Mouse (Mus musculus) megakaryocyte, embryonic 14.5 days (primary cell): ENCODE measurements at regions not wholly inside any gene's neighbourhood (a gene's known extent, or its start where the extent isn't known, plus 50 kb on each side); places are given as distances from the start of the nearest gene placed in this dataset.
A peak's percentile ranks its signal among the peaks of the same experiment; 100 is the strongest.

ENCODE experiments used
- H3K27me3 ChIP-seq: replicated peaks from 2 replicates; pipeline ENCODE3; 2012; ENCODE audit warnings: inconsistent platforms
- H3K36me3 ChIP-seq: replicated peaks from 2 replicates; pipeline ENCODE3; 2012; ENCODE audit warnings: low read length, inconsistent platforms, mixed read lengths
- H3K4me1 ChIP-seq: 2 replicates; pipeline ENCODE4 v1.6.1; 2012; ENCODE audit warnings: inconsistent platforms
- H3K4me3 ChIP-seq: replicated peaks from 2 replicates; pipeline ENCODE3; 2012; ENCODE audit warnings: moderate library complexity, mild to moderate bottlenecking, inconsistent platforms
- H3K9me3 ChIP-seq: 2 replicates; pipeline ENCODE4 v1.6.1; 2012; ENCODE audit warnings: inconsistent platforms
- FLI1 ChIP-seq: IDR thresholded peaks from 2 replicates; pipeline ENCODE4 v1.6.1; 2012; ENCODE audit warnings: low read length, inconsistent platforms, mixed read lengths
- GATA1 ChIP-seq: IDR thresholded peaks from 3 replicates; pipeline ENCODE4 v1.6.1; 2012; ENCODE audit warnings: mixed read lengths, low read length, inconsistent platforms, borderline replicate concordance

DNA sequence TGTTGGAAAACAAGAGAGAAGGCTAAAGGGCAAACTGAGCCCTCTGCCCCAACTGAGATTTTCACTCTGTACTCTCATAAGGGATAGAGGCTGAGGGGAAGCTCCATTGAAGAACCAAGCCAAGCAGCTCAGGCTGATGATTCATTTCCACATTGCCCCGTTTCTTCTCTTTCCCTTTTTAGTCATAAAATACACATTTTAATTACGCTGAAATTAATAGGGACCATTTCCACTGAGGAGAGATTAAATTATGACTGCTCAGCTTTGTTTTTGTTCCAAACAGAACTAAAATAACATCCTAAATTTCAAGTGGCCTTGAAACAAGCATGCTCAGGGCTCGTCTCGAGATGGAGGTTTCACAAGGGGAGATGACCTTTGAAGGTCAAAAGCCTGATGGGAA is 378.7 kb upstream of the Runx1 start:
- Histone ChIP-seq H3K36me3 (no peaks in the 10 kb centered on the region), H3K9me3 (no peaks in the 10 kb centered on the region), H3K27me3 (peaks cover 3% of the 10 kb centered on the region), H3K4me3 (no peak overlapping the region), H3K4me1 (peaks cover 45% of the 10 kb centered on the region)
- TF ChIP-seq GATA1 = no peak
- no peak for TF ChIP-seq FLI1

GRCm38 (mm10) chr16:93202591-93202990 is 376.6 kb upstream of the Runx1 start:
- H3K9me3 ChIP-seq = no peaks in the 10 kb centered on the region
- no peak overlapping the region for H3K4me3 ChIP-seq
- no peaks in the 10 kb centered on the region for H3K27me3 ChIP-seq
- H3K4me1 ChIP-seq = peaks cover 50% of the 10 kb centered on the region
- TF ChIP-seq FLI1 = no peak
- TF ChIP-seq GATA1 = no peak
- no peaks in the 10 kb centered on the region for H3K36me3 ChIP-seq

- H3K27me3 ChIP-seq = no peaks in the 10 kb centered on the region
- H3K4me1 ChIP-seq = peaks cover 72% of the 10 kb centered on the region
- H3K4me3 ChIP-seq = no peak overlapping the region
- TF ChIP-seq GATA1 (no peak; the same call in 2 of the 3 replicates), FLI1 (no peak)
- H3K9me3 ChIP-seq = no peaks in the 10 kb centered on the region
- H3K36me3 ChIP-seq = no peaks in the 10 kb centered on the region
Measured at GRCm38 (mm10) chr16:93197300-93197699, 371.4 kb upstream of the Runx1 start.

- Histone ChIP-seq H3K4me1 (peaks cover 89% of the 10 kb centered on the region), H3K9me3 (no peaks in the 10 kb centered on the region), H3K36me3 (no peaks in the 10 kb centered on the region), H3K4me3 (peak overlapping the region; percentile 48), H3K27me3 (no peaks in the 10 kb centered on the region)
- no peak for TF ChIP-seq GATA1
- TF ChIP-seq FLI1 = no peak
Measured at GRCm38 (mm10) chr16:93193921-93194481, 368.1 kb upstream of the Runx1 start.

GRCm38 (mm10) chr16:93193263-93193662 is 367.3 kb upstream of the Runx1 start:
- Histone ChIP-seq H3K36me3 (no peaks in the 10 kb centered on the region), H3K4me3 (no peak overlapping the region), H3K9me3 (no peaks in the 10 kb centered on the region), H3K4me1 (peaks cover 88% of the 10 kb centered on the region), H3K27me3 (no peaks in the 10 kb centered on the region)
- TF ChIP-seq FLI1 (no peak), GATA1 (no peak)

DNA sequence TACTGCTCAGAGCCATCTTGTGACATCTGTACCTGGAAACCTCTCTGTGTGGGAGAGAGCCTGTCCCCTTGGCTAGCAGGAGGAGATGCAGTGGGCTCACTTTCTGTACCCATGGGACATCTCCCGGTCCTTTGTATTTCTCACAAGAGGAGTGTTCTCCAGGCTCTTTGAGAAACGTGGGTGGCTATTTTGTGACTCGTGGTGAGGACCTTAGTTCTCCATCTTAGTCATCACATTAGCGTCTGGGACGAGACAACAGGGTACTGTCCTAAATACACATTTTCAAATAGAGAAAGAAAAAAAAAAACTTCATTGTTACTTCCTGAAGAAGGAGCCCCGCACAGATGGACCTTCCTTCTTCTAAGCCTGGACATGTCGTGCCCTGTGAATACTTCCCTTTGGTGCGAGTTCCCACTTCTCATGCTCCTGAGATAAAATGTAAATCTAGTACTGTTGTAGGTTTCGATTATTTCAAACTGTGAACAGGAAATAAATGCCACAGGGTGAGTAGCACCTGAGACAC is 366.8 kb upstream of the Runx1 start:
- peaks cover 84% of the 10 kb centered on the region for H3K4me1 ChIP-seq
- H3K9me3 ChIP-seq = no peaks in the 10 kb centered on the region
- TF ChIP-seq FLI1 (no peak), GATA1 (no peak)
- no peak overlapping the region for H3K4me3 ChIP-seq
- H3K27me3 ChIP-seq = no peaks in the 10 kb centered on the region
- no peaks in the 10 kb centered on the region for H3K36me3 ChIP-seq

GRCm38 (mm10) chr16:93191174-93191573 is 365.2 kb upstream of the Runx1 start:
- no peaks in the 10 kb centered on the region for H3K27me3 ChIP-seq
- no peaks in the 10 kb centered on the region for H3K36me3 ChIP-seq
- TF ChIP-seq FLI1 = no peak
- TF ChIP-seq GATA1 = no peak
- no peaks in the 10 kb centered on the region for H3K9me3 ChIP-seq
- H3K4me3 ChIP-seq = no peak overlapping the region
- peaks cover 69% of the 10 kb centered on the region for H3K4me1 ChIP-seq

DNA sequence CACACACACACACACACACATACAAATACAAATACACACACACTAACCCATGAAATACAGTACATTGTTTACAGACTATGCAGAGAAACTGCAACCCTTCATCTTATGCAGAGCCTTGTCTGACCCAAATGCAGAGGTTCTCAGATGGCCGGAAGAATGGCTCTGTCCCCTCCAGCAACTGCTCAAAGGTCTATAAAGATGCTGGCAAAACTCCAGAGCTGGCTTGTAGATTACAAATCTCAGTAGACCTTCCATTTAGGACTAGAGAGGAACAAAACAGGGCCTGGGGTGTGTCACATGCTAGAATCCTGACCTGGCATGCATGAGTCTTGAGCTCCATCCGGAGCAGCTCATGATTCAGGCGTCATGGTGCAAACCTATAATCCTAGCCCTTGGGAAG is 364.4 kb upstream of the Runx1 start:
- Histone ChIP-seq H3K4me1 (peaks cover 63% of the 10 kb centered on the region), H3K36me3 (no peaks in the 10 kb centered on the region), H3K9me3 (peaks cover 3% of the 10 kb centered on the region; the same call in 1 of the 2 replicates), H3K4me3 (no peak overlapping the region), H3K27me3 (no peaks in the 10 kb centered on the region)
- no peak for TF ChIP-seq FLI1
- no peak for TF ChIP-seq GATA1

GRCm38 (mm10) chr16:93189875-93190274 is 363.9 kb upstream of the Runx1 start:
- Histone ChIP-seq H3K9me3 (peaks cover 3% of the 10 kb centered on the region; the same call in 1 of the 2 replicates), H3K27me3 (no peaks in the 10 kb centered on the region), H3K36me3 (no peaks in the 10 kb centered on the region), H3K4me1 (peaks cover 61% of the 10 kb centered on the region), H3K4me3 (no peak overlapping the region)
- TF ChIP-seq FLI1 (no peak), GATA1 (no peak)

DNA sequence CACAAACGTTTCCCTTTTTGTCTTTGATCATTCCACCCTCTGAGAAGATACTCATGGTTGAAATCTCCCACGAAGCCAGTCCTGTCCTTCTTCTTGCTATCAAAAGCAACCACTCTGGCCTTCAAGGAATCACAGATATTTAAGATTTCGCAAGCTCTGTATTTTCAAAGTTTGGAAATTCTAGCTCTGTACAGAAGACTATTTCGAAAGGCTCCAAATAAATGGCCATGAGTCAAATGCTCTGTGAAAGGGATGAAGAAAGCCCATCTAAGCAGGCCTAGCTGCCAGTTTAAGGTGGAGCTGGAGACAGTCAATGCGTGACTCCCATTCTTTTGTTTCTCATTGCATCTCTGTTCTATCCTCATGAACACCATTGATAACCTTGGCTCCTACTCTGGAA is 363.5 kb upstream of the Runx1 start:
- no peaks in the 10 kb centered on the region for H3K27me3 ChIP-seq
- H3K4me3 ChIP-seq = no peak overlapping the region
- H3K36me3 ChIP-seq = no peaks in the 10 kb centered on the region
- TF ChIP-seq FLI1 (no peak), GATA1 (no peak)
- H3K9me3 ChIP-seq = peaks cover 3% of the 10 kb centered on the region; the same call in 1 of the 2 replicates
- peaks cover 56% of the 10 kb centered on the region for H3K4me1 ChIP-seq

- H3K4me1 ChIP-seq = peaks cover 33% of the 10 kb centered on the region
- no peaks in the 10 kb centered on the region for H3K27me3 ChIP-seq
- no peak overlapping the region for H3K4me3 ChIP-seq
- no peak for TF ChIP-seq GATA1
- TF ChIP-seq FLI1 = no peak
- H3K36me3 ChIP-seq = no peaks in the 10 kb centered on the region
- H3K9me3 ChIP-seq = peaks cover 3% of the 10 kb centered on the region; the same call in 1 of the 2 replicates
Measured at GRCm38 (mm10) chr16:93186554-93186953, 360.6 kb upstream of the Runx1 start.
